Mouse (Mus musculus) cerebellum, postnatal 10 days (tissue): ENCODE data around the gene Sorbs1.

ENCODE experiments used
- DNase-seq, 2 experiments: peaks; one replicate each; pipeline ENCODE4 v3.0.0; 2021; ENCODE audit warnings: mixed read lengths in 2 of 2

The Sorbs1 gene

DNA sequence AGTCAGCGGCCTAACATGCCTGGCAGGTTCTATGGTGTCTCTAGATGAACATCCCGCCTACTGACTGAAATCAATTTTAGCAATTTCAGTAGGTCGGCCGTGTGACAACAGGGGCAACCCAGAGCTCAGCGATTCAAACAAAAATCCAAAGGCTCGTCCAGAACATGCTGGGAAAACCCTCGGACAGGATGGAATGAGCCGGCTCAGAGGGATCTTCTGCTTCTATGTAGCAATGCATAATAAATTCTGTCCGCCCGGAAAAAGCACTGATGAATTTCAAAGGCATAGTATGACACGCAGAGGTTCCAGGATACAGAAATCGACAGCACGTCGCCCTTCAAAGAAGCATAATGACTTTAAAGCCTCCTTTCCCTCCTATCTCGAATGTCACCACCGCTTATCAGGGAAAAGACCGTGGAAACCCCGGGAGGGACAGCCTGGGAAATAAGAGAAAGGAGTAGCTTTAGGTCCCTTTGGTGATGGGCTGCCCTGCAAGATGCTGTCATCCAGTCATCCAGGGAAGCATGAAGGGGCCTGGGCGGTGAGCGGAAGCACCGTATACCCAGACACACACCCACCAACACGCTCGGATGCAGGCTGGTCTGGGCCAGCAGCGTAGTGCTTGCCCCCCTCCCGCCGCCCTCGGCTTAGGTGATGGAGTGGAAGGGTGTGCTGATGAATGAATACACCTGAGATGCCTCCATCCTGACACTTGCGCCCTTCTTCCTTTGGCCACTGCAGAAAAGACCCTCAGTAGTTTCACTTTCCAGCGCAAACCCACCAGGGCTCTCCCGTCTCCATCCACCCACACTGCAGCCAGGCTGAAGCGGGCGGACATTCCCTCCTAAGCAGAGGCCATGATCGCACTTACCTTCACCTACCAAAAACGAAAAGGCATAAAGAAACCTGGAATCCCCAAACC, 818 bp downstream of the Sorbs1 start:
- DNase-seq = peak; percentile 70 to 72

DNA sequence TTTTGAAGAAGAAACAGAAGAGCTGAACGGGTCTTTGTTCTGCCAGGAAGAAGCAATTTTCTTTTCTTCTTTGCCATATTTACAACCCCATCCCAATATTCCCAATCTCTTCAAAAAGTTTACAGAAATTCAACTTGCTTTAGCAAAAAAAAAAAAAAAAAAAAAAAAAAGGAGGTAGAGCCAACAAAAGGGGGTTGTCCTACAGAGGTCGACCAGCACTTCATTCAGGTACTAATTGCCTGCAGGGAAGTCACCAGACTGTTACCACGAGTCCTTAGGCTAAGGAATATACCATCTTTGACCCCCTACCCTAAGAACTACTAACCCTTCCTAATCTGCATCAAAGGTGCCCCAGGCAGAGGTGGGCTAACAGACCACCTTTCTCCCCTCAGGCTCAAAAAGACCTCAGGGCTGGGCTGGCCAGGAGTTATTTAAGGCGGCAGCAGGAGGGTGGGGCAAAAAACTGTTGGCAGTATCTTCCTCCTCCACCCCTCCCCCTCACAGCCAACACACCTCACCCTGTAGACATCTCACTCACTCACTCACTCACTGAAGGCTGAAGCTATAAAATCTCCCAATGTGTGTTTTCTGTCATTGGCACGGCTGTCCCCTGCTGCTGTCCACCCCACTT, 1.8 kb downstream of the Sorbs1 start:
- DNase-seq = peak; percentile 68 to 75

DNA sequence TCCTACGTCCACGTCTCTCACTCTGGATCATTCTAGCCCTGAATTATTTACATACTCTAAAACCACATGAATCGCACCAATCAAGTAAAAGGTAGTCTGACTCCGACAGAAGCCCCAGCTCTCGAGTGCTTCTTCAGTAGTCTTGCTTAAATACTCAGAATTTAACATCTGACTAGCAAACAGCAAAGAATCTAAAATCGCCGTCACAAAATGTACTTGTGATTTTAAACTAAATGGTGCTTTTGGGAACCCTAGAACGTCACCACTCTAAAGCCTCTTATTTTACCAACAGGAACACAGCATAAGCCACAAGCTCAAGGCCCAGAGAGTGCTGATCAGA, 2.5 kb downstream of the Sorbs1 start:
- no peak for DNase-seq

DNA sequence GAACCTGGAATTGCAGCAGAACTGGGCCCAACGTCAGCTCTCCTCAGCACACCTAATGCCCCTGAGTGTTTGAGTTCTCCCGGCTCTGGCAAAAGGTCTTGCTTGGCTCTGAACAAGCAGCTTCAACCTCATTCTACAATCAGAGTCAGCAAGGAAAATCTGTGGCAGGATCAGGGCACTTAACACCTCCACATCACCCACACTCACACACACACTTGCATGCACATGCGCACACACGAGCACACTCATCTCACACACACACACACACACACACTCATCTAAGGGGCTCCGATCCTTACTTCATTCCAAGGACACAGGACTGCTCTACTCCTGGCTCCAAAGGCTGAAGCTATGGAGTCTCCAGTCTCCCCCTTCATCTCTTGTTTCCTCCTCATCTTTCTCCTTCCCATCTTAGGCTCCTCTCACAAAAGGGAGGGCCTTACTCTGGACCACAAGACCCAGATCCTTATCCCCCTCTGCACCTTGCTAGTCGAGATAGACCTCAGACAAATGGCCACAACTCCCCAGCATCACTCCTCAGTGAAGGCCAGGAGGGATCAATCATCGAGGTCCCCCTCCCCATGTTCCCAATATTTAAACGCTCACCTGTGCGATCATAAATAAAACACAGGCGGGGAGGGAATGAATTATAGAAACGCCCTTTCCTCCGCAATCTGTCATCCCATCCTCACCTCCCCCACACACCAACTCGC, 3.0 kb downstream of the Sorbs1 start:
- peak; percentile 40 to 41 for DNase-seq

DNA sequence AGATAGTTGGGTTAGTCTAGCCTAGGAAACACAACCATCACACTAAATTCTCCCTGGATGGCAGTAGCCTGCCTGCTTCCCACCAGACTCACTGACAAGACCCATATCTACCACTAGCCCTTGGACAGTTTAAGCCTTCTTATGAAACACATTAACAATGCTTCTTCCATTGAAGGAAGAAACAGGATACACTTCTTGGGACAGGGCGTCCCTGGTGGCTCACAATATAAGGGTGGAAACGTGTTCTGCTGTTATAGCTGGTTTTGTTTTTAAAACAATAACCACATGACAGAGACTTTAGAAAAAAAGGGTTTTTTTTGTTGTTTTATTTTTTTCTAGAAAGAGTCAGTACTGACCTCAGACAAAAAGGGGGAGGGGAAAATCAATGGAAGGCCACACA, 4.3 kb downstream of the Sorbs1 start:
- DNase-seq = no peak

DNA sequence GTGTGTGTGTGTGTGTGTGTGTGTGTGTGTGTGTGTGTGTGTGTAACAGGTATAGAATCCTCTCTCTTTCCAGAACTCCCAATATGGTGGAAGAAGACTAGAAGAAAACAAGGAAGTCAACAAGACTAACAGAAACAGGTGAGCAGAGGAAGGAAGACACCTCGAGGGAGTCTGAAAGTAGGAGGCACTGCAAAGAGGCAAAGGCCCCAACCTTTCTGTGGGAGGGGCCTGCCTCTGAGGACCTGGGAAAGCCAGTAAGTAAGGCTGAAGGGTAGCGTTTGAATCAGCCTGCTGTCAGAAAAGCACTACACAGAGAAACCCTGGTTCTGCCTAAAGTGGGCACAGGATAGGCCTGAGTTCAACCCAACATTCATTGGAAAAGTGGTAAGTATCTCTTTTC, 4.7 kb downstream of the Sorbs1 start:
- no peak for DNase-seq

DNA sequence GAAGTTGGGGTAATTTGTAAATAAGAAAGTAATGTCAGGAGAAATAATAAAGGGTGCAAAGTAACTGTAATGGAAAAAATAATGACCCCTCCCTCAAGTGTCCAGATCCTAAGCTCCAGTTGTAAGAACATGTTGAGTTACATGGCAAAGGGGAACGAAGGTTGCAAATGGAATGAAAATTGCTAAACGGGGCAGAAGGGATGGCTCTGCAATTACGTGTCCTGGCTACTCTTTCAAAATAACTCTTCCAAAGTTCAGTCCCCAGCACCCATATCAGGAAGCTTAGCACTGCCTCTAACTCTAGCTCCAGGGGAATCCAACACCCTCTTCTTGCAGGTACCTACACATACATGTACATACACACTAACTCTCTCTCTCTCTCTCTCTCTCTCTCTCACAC, 6.6 kb downstream of the Sorbs1 start:
- DNase-seq = no peak

DNA sequence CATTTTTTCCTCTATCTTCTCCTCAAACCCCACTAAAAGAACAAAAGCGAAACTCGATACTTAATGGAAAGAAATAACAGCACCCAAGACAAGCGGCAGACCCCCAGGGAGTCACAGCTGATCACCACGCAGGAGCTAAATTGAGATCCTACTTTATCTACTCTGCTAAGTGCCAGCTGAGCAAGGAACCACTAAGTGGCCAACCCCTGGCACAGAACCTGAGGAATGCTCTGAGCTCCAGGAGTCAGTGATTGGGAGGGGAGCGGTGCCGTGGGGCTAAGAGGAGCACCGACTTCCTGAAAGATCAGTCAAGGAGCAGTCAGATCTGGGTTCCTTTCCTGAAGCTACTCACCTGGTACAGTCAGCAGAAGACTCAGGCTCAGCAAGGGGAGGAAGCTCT, 9.2 kb downstream of the Sorbs1 start:
- DNase-seq = no peak

DNA sequence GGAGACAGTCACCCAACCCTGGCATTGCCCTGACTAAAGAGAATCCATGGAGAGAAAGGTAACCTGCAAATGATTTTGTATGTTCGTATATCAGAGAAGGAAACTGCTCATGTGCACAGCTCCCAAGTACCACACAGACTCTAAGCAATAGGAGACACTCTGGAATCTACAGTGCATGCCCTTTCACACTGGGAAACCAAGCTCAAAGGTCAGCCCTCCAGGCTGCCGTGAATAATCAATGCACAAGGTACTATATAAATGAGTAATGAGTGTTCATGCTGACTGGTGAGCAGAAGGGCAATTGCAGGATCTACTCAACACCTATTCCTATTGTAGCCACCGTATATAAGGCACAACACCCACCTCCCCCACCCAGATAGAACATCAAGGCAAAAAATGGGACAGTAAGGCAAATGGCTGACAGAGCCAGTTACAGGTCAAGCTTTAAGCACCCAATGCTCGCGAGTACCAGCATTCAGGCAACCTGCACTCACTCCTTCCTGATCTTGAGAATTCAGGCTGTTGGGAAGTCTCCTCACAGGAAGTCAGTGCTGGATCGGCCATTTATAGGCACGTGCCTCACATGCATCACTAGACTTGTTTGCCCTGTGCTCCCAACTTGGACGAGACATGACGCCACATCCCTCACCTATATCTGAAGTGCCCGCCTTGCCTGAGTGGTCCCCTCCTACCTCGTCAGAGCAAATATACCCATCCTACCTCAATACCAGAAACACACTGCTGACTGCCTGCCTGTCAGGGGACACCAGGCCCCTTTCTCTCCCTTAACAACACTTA, 13.4 kb downstream of the Sorbs1 start:
- DNase-seq = no peak

DNA sequence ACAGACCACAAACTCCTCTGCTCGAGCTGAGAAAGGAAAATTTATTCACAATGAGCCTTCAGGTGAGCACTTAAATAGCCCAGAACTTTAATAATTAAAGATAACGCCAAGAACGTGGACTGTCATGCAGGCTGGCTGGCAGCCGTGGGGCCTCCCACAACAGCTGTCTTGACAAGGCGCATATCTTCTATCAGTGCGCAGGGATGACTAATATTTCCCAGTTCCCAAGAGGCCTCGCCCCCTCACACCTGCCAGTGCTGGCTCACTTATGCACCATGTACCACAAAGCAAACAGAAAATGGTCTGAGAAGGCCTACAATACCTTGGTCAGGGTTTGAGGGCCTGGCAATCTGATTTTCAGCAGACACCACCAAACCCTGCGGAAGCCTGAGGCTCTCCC, 14.4 kb downstream of the Sorbs1 start:
- no peak for DNase-seq

DNA sequence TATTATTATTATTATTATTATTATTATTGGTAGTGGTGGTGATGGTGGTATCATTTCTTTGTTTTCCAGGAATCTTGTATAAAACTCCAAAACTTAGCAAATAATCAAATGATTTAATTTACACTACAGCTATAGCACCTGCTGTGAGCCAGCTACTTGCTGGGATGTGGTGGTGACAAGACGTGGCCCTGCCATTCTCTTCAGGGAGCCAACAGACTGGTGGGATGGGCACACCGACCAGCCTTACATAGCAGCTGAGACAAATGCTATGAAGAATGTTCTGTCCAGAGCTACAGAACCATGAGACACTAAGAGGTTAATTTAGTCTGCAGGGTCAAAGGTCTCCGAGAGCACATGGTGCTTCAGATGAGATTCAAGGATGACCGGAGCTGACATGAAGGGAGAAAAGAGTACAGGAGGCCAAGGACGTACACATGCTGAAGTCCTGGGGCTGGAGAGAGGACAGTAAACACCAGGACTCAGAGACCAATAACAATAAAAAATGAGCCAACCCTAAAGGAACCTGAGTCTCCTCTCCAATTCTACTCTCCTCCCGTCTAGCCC, 15.3 kb downstream of the Sorbs1 start:
- no peak for DNase-seq

DNA sequence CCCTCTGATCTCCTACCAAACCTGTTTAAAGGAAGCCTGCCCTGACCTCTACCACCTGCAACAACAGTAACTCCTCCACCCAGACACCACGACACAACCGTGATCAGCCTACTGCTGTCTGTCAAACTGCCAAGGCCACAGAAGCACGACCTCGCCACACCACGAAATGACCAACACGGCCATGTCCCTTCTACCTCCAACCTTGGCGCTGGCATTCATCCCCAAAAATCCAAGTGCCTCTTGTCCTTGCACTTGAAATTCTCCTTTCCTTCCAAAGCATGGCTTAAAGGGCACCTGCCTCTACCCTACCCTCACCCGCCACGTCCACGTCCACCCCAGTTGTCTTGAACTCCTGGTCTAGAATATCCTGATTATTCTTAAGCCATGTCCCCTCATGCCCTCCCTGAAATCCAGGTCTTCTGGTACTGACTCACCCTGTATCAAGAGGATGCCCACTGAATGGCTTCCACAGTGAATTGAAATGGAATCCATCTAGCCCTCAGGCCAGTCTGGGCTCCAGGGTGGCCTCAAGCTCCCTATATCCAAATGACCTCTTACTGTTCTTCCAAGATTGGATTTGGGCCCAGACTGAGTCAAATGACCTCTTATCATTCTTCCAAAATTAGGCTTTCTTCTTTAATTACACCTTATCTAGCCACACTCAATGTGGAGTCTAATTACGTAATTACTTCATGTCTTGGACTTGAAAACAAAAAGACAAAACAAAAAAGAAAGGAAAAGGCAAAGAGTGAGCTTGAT, 16.9 kb downstream of the Sorbs1 start:
- DNase-seq = no peak

DNA sequence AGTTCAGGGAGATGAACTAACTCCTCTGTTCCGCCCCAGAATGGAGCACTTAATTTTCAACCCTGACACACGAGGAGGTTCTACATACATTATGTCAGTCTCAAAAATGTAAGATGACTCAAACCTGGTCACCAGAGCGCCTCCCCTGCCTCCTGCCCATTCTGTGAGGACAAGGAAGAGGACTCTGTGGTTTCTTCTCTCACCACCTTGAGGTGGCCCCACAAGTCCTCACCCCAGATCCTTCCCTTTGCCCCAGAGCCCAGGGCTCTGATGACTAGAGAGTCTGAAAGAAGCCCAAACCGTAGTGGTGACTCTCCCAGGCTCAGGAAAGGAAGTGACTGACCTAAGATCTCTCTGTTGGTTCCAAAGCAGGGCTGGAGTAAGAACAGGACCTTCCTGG, 17.5 kb downstream of the Sorbs1 start:
- no peak for DNase-seq

DNA sequence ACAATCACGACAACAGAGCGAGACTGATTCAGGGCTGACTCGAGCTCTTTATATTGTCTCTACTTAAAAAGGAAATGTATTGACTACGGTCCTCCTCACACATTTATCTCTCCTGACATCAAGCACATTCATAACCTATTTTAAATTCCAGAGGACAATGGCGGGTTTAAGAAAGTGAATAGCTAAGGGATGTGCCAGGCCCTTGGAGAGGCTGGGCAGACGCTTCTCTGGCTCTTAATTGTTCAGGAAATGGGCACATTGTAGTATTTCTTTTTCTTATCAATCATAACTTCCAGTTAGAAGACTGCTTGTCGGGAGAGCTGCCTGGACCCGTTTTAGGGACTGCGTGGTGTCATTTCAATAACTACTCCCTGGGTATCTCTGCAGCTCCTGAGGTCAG, 20.7 kb downstream of the Sorbs1 start:
- no peak for DNase-seq

DNA sequence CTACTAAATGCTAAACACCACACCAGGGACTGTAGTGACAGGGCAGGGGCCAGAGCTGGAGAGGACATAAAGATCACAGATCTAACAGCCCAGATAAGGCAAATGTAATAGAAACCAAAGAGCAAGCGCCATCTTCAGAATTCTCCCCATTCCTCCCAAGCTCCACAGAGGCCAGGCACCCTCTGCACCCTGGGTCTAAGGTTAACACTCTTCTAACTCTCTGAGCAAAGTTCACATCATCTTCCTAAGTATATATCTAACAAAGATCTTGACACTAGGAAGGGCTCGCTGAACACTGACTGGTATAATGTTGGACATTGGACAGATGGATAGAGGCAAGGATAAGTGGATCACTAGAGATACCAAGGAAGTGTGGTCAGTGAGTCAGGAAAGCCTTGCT, 22.1 kb downstream of the Sorbs1 start:
- no peak for DNase-seq

DNA sequence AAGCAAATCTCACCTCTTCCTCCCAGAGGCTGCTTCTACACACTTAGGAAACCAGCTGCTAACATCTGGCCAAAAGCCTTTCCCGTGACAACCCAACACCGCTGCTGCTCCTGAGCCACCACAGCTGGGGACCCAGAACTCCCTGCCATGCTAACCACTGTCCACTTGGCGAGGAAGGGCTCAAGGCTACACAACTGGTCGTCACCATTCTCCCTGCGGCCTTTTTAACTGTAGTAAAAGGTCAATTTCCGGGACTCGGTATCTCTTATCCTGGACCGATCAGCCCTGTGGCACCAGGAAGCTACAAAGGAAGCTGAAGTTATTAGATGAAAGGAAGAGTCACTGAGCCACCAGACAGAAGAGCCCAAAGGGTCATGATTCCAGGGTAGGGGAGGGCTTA, 22.8 kb downstream of the Sorbs1 start:
- DNase-seq = no peak

DNA sequence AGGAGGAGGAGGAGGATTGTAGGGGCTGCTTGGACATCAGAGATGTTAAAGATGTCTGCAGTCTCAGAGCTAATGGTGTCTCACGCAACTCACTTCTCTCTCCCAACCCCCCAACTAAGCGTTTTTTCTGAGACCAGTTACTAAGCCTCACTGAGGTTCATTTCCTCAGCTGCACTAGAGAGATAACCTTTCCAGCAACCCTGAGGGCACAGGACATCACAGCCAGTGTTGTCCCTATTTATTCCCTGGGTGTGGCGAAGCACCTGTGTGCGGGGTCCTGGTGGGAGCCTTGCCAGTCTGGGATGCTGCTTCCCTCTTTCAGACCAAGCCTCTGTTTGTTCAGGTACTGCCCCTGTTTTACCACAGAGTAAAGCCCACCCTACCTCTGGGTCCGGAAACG, 23.9 kb downstream of the Sorbs1 start:
- DNase-seq = no peak

DNA sequence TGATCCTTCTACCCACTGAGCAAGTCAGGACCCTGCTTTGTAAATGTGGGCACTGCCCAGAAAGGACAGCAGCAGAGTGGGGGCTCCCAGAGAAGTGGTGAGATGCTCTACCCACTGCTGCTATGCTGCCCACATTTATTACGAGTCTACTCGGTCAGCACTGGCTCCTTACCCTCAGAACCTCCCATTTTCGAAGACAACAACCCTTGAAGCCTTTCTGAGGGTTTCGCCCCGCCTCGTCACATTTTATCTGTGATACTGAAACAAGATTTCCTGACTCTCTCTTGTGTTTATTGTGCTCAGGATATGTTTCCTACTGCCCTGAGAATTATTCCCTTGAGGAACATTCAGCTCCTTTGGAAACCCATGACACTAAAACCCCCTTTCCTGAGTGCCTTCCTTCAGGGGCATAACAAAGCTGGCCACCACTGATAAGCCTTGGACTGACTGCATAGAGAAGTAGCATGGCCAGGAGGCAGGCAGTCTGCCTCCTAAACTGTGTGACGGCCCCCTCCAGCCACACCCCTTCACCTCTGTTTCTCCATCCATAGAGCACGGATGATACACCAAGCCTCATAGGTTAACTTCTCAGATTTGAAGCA, 24.6 kb downstream of the Sorbs1 start:
- DNase-seq = no peak

DNA sequence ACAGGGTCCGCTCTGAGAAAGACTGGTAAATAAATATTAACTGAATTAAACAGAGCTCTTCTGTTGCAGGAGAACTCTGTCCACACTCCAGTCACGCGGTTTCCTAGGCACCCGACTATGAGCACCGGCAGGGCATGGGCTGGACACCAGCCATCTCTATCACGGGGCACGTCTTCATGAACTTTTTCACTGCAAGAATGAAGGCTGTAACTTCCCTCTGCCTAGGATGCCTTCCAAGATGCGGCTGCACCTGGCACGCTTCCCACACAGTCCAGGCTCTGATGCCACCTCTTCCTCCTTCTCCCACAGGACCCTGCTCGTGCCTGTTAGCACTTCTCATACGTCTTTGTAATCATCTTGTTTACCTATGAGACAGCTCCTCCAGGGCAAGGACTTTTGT, 26.0 kb downstream of the Sorbs1 start:
- peak; percentile 73 to 76 for DNase-seq

DNA sequence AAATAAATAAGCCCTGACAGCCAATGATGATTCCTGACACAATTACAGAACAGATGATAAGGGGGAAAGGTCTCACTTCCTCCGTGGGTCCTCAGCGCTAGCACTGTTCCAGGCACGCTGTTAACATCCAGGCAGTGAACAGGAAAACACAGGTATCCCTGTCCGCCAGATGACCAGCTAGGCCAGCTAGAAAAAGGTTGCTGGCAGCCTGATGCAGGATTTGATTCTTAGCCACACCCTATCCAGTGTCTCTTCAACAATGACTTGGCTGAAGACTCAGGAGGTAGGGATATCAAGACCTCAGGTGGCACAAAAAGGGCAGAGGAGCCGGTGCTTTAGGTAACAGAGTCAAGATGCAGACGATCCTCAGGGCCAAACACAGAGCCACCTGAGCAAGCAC, 32.5 kb downstream of the Sorbs1 start:
- DNase-seq = no peak

DNA sequence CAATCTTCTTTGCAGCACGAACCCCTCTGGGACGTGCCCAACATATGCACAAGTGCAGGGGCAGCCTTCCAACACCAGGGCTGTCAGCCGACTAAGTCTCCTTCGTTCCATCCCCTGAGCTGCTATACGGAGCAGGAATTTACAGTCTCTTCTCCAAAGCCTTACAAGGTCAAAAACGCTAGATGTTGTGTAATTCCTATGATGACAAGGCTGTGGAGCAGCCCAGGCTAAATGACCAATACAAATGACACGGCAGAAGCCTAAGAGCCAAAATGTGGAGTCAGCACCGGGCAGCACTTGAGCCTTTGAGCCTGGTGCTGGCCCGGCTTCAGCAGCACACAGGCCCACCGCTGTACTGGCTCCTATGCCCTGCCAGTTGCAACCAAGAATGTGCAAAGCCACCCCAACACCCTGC, 35.4 kb downstream of the Sorbs1 start:
- DNase-seq = peak; percentile 69 to 79
